Mouse (Mus musculus) testis, adult 2 months (tissue): ENCODE data around the gene Gng12. TPM values are rescaled to one million over a fixed set of nuclear protein-coding genes. Genes with fewer than 3 reads are reported as not detected.

Source experiments
- H3K27ac ChIP-seq: fragments of 200-500 bp; 2 replicates; pipeline ENCODE4 v1.5.1; 2012; ENCODE audit warnings: low read depth, low read length; ENCODE audit not compliant: control insufficient read depth, insufficient read depth
- H3K27me3 ChIP-seq: fragments of 200-500 bp; 2 replicates; pipeline ENCODE4 v1.6.1; 2012; ENCODE audit warnings: mild to moderate bottlenecking, low read length, moderate library complexity; ENCODE audit not compliant: control insufficient read depth, insufficient read depth
- H3K36me3 ChIP-seq: fragments of 200-500 bp; 2 replicates; pipeline ENCODE4 v1.6.1; 2012; ENCODE audit warnings: mild to moderate bottlenecking, low read length; ENCODE audit not compliant: control insufficient read depth, insufficient read depth
- H3K4me1 ChIP-seq: fragments of 200-500 bp; 2 replicates; pipeline ENCODE4 v1.6.1; 2012; ENCODE audit warnings: low read length; ENCODE audit not compliant: control insufficient read depth, insufficient read depth
- H3K4me3 ChIP-seq: fragments of 200-500 bp; 2 replicates; pipeline ENCODE4 v1.5.1; 2012; ENCODE audit warnings: low read depth, mild to moderate bottlenecking, low read length, moderate library complexity, mixed read lengths; ENCODE audit not compliant: control insufficient read depth
- CTCF ChIP-seq: fragments of 200-500 bp; IDR thresholded peaks from 2 replicates; pipeline ENCODE4 v1.5.1; 2012; ENCODE audit warnings: low read depth, mild to moderate bottlenecking, inconsistent platforms, low read length, moderate library complexity; ENCODE audit not compliant: control insufficient read depth, insufficient read depth, insufficient replicate concordance
- POLR2A ChIP-seq: fragments of 200-500 bp; IDR thresholded peaks from 2 replicates; pipeline ENCODE4 v1.6.1; 2012; ENCODE audit warnings: low read depth, mild to moderate bottlenecking, inconsistent platforms, low read length, moderate library complexity; ENCODE audit not compliant: control insufficient read depth
- polyA plus RNA-seq: library from polyadenylated mRNA; depleted of rRNA; stranded (reverse); fragments of >200 nt; gene quantifications from 2 replicates; pipeline ENCODE4 v1.2.3, GENCODE M21; 2012

The Gng12 gene
- polyA plus RNA-seq, 1 experiment = 13.6 TPM

DNA sequence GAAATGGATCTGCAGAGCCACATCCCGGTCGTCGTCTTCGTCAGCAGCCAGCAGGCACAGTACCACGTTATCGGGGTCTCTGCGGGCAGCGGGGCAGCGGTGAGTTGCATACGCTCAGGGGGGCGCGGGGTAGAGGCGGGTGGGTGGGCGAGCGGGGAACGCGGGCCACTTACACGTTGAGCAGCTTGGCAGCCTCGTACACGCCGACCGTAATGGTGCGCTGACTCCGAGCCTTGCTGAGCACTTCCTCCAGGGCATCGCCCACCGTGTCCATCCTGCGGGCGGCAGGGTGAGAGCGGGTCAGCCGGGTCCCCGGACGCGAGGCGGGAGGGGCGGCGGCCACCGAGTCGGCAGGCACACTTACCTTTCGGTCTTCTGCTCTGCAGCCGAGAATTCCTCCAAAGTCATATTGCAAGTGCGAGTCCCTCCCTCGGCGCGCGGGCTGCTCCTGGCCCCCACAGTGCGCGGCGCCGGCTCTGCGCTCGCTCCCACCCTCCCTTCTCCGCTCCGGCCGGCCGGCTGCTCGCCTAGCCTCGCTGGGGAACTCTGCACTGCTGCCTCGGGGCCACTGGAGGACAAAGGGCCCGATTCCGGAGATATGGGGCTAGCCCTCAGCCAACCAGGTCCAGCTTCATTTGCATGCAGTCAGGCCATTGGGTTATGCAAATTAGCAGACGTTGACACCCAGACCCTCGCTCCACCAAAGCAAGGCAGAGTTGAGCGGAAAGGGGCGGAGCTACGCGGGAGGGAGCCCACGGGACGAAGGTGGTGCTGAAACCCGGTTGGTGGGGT lies 140.8 kb downstream of the Gng12 start, which contains the start of gene Gadd45a:
Gene Gadd45a, minus strand, starts transcription at position 621 of the 792 bp plus-strand sequence.
- Histone ChIP-seq H3K4me1 (peaks cover 5% of the 10 kb centered on the region), H3K4me3 (peak within 1 kb of the TSS; percentile 80), H3K27ac (no peak within 1 kb of the TSS), H3K36me3 (no peaks in the 10 kb centered on the region), H3K27me3 (no peaks in the 10 kb centered on the region)
- TF ChIP-seq POLR2A = peak; percentile 95
- TF ChIP-seq CTCF = no peak

DNA sequence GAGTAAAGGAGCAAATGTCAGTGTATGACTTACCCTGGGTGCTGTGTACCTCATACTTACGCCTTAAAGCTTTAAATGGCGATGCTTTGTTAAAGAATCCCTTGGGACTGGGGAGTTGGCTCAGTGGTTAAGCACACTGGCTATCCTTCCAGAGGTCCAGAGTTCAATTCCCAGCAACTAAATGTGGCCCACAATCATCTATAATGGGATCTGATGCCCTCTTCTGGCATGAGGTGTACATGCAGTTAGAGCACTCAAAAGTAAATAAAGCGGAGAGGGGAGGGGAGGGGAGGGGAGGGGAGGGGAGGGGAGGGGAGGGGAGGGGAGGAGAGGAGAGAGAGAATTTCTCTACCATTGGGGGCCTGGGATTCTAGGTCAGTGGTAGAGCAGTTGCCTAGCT lies 142.8 kb downstream of the Gng12 start:
- Histone ChIP-seq H3K4me3 (no peak overlapping the region), H3K36me3 (no peaks in the 10 kb centered on the region), H3K4me1 (peaks cover 5% of the 10 kb centered on the region), H3K27me3 (no peaks in the 10 kb centered on the region), H3K27ac (no peak overlapping the region)
- TF ChIP-seq CTCF (no peak), POLR2A (no peak)

DNA sequence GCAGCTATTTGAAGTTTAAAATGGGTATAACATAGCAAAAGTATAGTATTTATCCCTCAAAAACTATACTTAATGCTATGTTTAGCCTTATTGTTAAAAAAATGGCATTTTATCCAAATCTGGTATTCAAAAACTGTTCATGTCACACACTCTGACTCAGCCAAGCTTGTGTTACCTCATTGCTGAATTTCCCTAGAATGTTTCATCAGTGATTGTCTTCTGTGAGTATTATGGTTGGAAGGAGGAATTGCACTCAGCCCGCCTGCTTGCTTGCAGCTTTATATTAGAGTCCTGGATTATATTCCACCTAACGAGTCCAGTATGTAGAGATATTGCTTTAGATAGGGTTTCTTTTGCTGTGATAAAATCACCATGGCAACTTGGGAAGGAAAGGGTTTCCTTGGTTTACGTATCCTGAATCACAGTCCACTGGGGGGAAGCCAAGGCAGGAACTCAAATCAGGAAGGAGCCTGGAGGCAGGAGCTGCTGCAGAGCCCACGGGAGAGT lies 144.8 kb downstream of the Gng12 start:
- Histone ChIP-seq H3K4me1 (peaks cover 5% of the 10 kb centered on the region), H3K27ac (no peak overlapping the region), H3K4me3 (no peak overlapping the region), H3K36me3 (no peaks in the 10 kb centered on the region), H3K27me3 (no peaks in the 10 kb centered on the region)
- TF ChIP-seq POLR2A (no peak), CTCF (no peak)

DNA sequence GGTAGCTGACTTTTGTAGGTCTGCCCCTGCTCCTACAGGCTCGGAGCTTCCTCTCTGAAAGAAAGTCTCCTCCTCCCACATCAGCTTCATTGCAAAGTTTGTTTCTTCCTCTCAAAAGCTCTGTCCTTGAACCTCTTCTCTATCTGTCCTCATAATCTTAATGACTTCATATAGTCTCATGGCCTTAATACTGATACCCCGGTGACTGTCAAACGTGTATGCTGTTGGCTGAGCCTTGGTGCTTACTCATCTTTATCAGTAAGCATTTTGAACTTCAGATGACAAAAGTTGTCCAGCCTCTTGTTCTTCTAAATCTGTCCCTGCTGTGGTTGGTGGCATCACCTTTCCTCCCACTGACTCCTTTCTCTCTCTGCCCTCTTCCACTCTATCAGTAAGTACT lies 149.2 kb downstream of the Gng12 start:
- Histone ChIP-seq H3K4me3 (no peak overlapping the region), H3K4me1 (no peaks in the 10 kb centered on the region), H3K27me3 (no peaks in the 10 kb centered on the region), H3K27ac (no peak overlapping the region), H3K36me3 (no peaks in the 10 kb centered on the region)
- TF ChIP-seq CTCF = no peak
- no peak for TF ChIP-seq POLR2A

DNA sequence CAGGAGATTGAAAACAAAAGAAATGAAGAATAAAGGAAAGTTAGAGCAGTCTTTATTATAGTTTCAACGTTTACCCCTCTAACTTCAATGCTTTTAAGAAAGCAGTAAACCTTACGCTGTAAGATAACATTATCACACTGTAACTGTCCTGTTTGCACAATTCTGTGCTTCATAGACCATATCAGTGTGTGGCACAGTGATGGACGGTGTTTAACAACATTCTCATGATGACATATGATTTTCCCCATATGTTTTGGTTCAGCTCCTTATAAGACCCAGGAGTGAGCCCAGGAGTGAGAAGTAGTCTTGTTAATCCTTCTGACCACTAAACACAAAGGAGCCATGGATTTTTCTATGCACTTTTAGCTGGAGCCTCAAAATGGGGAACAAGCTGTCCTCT lies 150.7 kb downstream of the Gng12 start:
- no peaks in the 10 kb centered on the region for H3K27me3 ChIP-seq
- no peaks in the 10 kb centered on the region for H3K36me3 ChIP-seq
- H3K4me1 ChIP-seq = no peaks in the 10 kb centered on the region
- H3K27ac ChIP-seq = no peak overlapping the region
- H3K4me3 ChIP-seq = no peak overlapping the region
- TF ChIP-seq CTCF (no peak), POLR2A (no peak)

DNA sequence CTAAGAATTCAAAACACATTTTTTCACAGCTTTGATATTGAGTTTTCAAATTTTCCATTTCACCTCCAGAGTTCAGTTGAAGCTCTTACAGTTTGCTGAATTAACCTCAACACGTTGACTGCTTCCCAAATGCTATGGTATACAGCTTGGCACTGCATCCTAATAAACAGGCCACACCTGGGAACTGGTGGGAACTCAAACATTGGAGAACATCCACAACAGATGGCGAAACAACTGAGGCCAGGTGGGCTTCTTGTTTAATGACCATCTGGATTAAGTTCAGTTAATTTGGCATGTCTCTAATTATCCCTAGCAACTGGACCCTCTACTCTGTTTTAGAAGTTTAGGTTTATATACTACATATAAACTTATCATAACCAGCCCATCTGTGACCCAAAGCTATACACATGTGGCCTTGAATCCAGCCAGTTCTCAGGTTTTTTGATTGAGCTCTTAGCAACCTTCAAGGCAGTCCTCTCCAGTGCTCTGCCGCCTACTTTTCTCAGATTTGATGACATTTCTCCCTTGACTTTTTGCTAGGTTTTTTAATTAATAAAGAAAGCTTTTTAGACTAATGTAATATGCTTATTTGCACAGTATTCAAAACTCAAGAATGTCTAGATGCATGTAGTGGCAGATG lies 152.0 kb downstream of the Gng12 start:
- H3K4me3 ChIP-seq = no peak overlapping the region
- no peak for TF ChIP-seq POLR2A
- TF ChIP-seq CTCF = no peak

More for the DNA sequence above, 152.0 kb downstream of the Gng12 start:
- Histone ChIP-seq H3K4me1 (no peaks in the 10 kb centered on the region), H3K27ac (no peak overlapping the region), H3K36me3 (no peaks in the 10 kb centered on the region), H3K27me3 (no peaks in the 10 kb centered on the region)
